ENCODE assay signal across 10 mouse cellular contexts in genomic region chr4:106940945-106941344, GRCm38 (mm10). TPM values are rescaled to one million over a fixed set of nuclear protein-coding genes. Genes with fewer than 3 reads are reported as not detected.
DNase-seq lines count a peak whose midpoint lies in the region; ATAC-seq lines count a peak whose summit lies in the region.
"Had no signal": no experiment of that assay in that cellular context is flagged by ENCODE, and none has a peak within 500 bp of the region (broad histone marks: within the 10 kb centered on the region; RNA-seq: fewer than 3 reads in every experiment).

No protein-coding gene starts in this region.

- no peak overlapping the region for H3K4me2 ChIP-seq in kidney, embryonic 15.5 days
- no peak overlapping the region for H3K4me2 ChIP-seq in forebrain, embryonic 15.5 days (replicated peaks)
- H3K4me2 ChIP-seq in midbrain, embryonic 14.5 days (ENCODE audit: low read length): peak overlapping the region; percentile 3; the same call in 1 of the 2 replicates
- no peak overlapping the region for H3K4me2 ChIP-seq in kidney, embryonic 14.5 days (replicated peaks; ENCODE audit: low read depth, low read length)

- no peaks in the 10 kb centered on the region for H3K27me3 ChIP-seq in kidney, embryonic 15.5 days
- H3K27me3 ChIP-seq in embryonic facial prominence, embryonic 10.5 days (replicated peaks; ENCODE audit: low read depth, poor library complexity, severe bottlenecking): no peaks in the 10 kb centered on the region
- no peaks in the 10 kb centered on the region for H3K27me3 ChIP-seq in forebrain, embryonic 15.5 days
- no peaks in the 10 kb centered on the region for H3K27me3 ChIP-seq in midbrain, embryonic 14.5 days (ENCODE audit: control insufficient read depth, insufficient read depth, low read length)
- H3K27me3 ChIP-seq in kidney, embryonic 14.5 days (ENCODE audit: control insufficient read depth, insufficient read depth, low read length): no peaks in the 10 kb centered on the region

- ATAC-seq in kidney, embryonic 15.5 days (replicated peaks; ENCODE audit: low FRiP score): no peak
- ATAC-seq in forebrain, embryonic 15.5 days (replicated peaks): no peak
- no peak for ATAC-seq in midbrain, embryonic 14.5 days (ENCODE audit: low FRiP score, low TSS enrichment)
- ATAC-seq in kidney, embryonic 14.5 days (ENCODE audit: low FRiP score, low TSS enrichment): no peak
- ATAC-seq: inflammation-experienced regulatory T-cells, adult 6 months had no signal

- no peak overlapping the region for H3K4me3 ChIP-seq in kidney, embryonic 15.5 days (replicated peaks)
- H3K4me3 ChIP-seq in embryonic facial prominence, embryonic 10.5 days: no peak overlapping the region
- H3K4me3 ChIP-seq in forebrain, embryonic 15.5 days: no peak overlapping the region
- H3K4me3 ChIP-seq in midbrain, embryonic 14.5 days (replicated peaks; ENCODE audit: low read depth, low read length): no peak overlapping the region
- no peak overlapping the region for H3K4me3 ChIP-seq in kidney, embryonic 14.5 days (ENCODE audit: low read length)

- H3K9me3 ChIP-seq in kidney, embryonic 15.5 days (replicated peaks): no peaks in the 10 kb centered on the region
- no peaks in the 10 kb centered on the region for H3K9me3 ChIP-seq in embryonic facial prominence, embryonic 10.5 days
- H3K9me3 ChIP-seq in forebrain, embryonic 15.5 days: no peaks in the 10 kb centered on the region
- no peaks in the 10 kb centered on the region for H3K9me3 ChIP-seq in midbrain, embryonic 14.5 days (ENCODE audit: control insufficient read depth, low read length)
- no peaks in the 10 kb centered on the region for H3K9me3 ChIP-seq in kidney, embryonic 14.5 days (ENCODE audit: control insufficient read depth, low read length)

- WGBS in kidney, embryonic 15.5 days: 67% methylated on average over 6 of the region's 6 CpGs
- WGBS in embryonic facial prominence, embryonic 10.5 days: 72% methylated on average over 6 of the region's 6 CpGs
- WGBS in forebrain, embryonic 15.5 days: 34% methylated on average over 6 of the region's 6 CpGs
- WGBS in midbrain, embryonic 14.5 days: 33% methylated on average over 6 of the region's 6 CpGs
- WGBS in kidney, embryonic 14.5 days: 63% methylated on average over 6 of the region's 6 CpGs

- DNase-seq in kidney, adult 9 months: no peak
- DNase-seq in embryonic facial prominence, embryonic 10.5 days (ENCODE audit: low spot score): no peak
- no peak for DNase-seq in midbrain, embryonic 14.5 days
- DNase-seq in left cerebral cortex, postnatal 4 days: no peak
- DNase-seq: lung, adult 2 months; right cerebral cortex, postnatal 14 days had no signal

- intact Hi-C loops in left cerebral cortex, postnatal 4 days (cut with DNase I): no loop called here

- H3K27ac ChIP-seq in kidney, embryonic 15.5 days: 0 out of 2 replicates have a peak overlapping the region, but pooled peaks have one; percentile 27
- peak overlapping the region; percentile 3; the same call in 1 of the 2 replicates for H3K27ac ChIP-seq in embryonic facial prominence, embryonic 10.5 days (replicated peaks)
- H3K27ac ChIP-seq in forebrain, embryonic 15.5 days (replicated peaks): peak overlapping the region; percentile 35
- H3K27ac ChIP-seq in midbrain, embryonic 14.5 days (replicated peaks; ENCODE audit: low read depth, low read length): peak overlapping the region; percentile 61
- no peak overlapping the region for H3K27ac ChIP-seq in kidney, embryonic 14.5 days (ENCODE audit: low read depth, low read length)

- no peak overlapping the region for H3K9ac ChIP-seq in kidney, embryonic 15.5 days
- H3K9ac ChIP-seq in forebrain, embryonic 15.5 days (replicated peaks): no peak overlapping the region
- H3K9ac ChIP-seq in midbrain, embryonic 14.5 days (replicated peaks; ENCODE audit: low read length): peak overlapping the region; percentile 29; the same call in 1 of the 2 replicates
- H3K9ac ChIP-seq in kidney, embryonic 14.5 days (ENCODE audit: low read depth, low read length): no peak overlapping the region

- peaks cover 75% of the 10 kb centered on the region for H3K4me1 ChIP-seq in kidney, embryonic 15.5 days
- H3K4me1 ChIP-seq in embryonic facial prominence, embryonic 10.5 days: peaks cover 91% of the 10 kb centered on the region
- H3K4me1 ChIP-seq in forebrain, embryonic 15.5 days: peaks cover 87% of the 10 kb centered on the region
- peaks cover 87% of the 10 kb centered on the region for H3K4me1 ChIP-seq in midbrain, embryonic 14.5 days (ENCODE audit: control insufficient read depth, insufficient read depth, low read length)
- peaks cover 61% of the 10 kb centered on the region for H3K4me1 ChIP-seq in kidney, embryonic 14.5 days (ENCODE audit: control insufficient read depth, insufficient read depth, low read length)

- peaks cover 8% of the 10 kb centered on the region for H3K36me3 ChIP-seq in kidney, embryonic 15.5 days
- H3K36me3 ChIP-seq in embryonic facial prominence, embryonic 10.5 days (replicated peaks): peaks cover 92% of the 10 kb centered on the region
- no peaks in the 10 kb centered on the region for H3K36me3 ChIP-seq in forebrain, embryonic 15.5 days
- H3K36me3 ChIP-seq in midbrain, embryonic 14.5 days (ENCODE audit: control insufficient read depth, insufficient read depth, low read length): no peaks in the 10 kb centered on the region
- H3K36me3 ChIP-seq in kidney, embryonic 14.5 days (ENCODE audit: control insufficient read depth, insufficient read depth, low read length): peaks cover 17% of the 10 kb centered on the region; the same call in 1 of the 2 replicates

RNA-seq across cellular contexts. Expression of gene Ssbp3, which starts 30.4 kb away (rescaled TPM):
- 99.4 and 108 TPM in 2 replicates for polyA plus RNA-seq in kidney, embryonic 15.5 days (2015; fragmentation: Nextera tagmentation; extraction: Ambion mirVana)
- polyA plus RNA-seq in embryonic facial prominence, embryonic 10.5 days (2016; fragmentation: Nextera tagmentation; extraction: Ambion mirVana): 147 TPM in 2 replicates
- 198 and 201 TPM in 2 replicates for polyA plus RNA-seq in forebrain, embryonic 15.5 days (2015; fragmentation: Nextera tagmentation; extraction: Ambion mirVana)
- 147 and 187 TPM in 2 replicates for polyA plus RNA-seq in midbrain, embryonic 14.5 days (2014; fragmentation: Nextera tagmentation; extraction: Ambion mirVana)
- 81.5 and 118 TPM in 2 replicates for polyA plus RNA-seq in kidney, embryonic 14.5 days (2014; fragmentation: Nextera tagmentation; extraction: Ambion mirVana)
- total RNA-seq in left cerebral cortex, postnatal 4 days (2021): 100 to 1,000 TPM; 146 to 149 TPM
